Mouse (Mus musculus): ENCODE data around the gene Ttc23l. TPM values are rescaled to one million over a fixed set of nuclear protein-coding genes. Genes with fewer than 3 reads are reported as not detected.
"Not testable (repeated sequence)": the region's sequence is repeated elsewhere in the genome, so short reads cannot be mapped to it uniquely, and the experiment has no call there.

Ttc23l gene
- polyA plus RNA-seq, 1 experiment: not detected

GRCm38 (mm10) chr15:10534591-10534990, 23.9 kb downstream of the Ttc23l start:
- Histone ChIP-seq H3K27me3 (ENCODE audit: control insufficient read depth) (no peaks in the 10 kb centered on the region), H3K36me3 (ENCODE audit: control insufficient read depth) (no peaks in the 10 kb centered on the region), H3K4me3 (replicated peaks) (no peak overlapping the region), H3K9me3 (ENCODE audit: control insufficient read depth, low read length) (no peaks in the 10 kb centered on the region), H3K4me1 (ENCODE audit: control insufficient read depth) (peaks cover 8% of the 10 kb centered on the region)
- no peak for TF ChIP-seq GATA1 (IDR thresholded peaks at IDR 0.05; ENCODE audit: low read length)
- TF ChIP-seq TAL1 (IDR thresholded peaks at IDR 0.05; ENCODE audit: low read length): no peak

- H3K4me1 ChIP-seq (ENCODE audit: control insufficient read depth); H3K4me3 ChIP-seq (replicated peaks); H3K9me3 ChIP-seq (ENCODE audit: control insufficient read depth, low read length); H3K27me3 ChIP-seq (ENCODE audit: control insufficient read depth); H3K36me3 ChIP-seq (ENCODE audit: control insufficient read depth): not testable (repeated sequence)
These were observed 25.1 kb downstream of the Ttc23l start for GRCm38 (mm10) chr15:10533361-10533760.

GRCm38 (mm10) chr15:10531352-10531751, 27.1 kb downstream of the Ttc23l start:
- Histone ChIP-seq H3K4me1 (ENCODE audit: control insufficient read depth) (peaks cover 8% of the 10 kb centered on the region), H3K36me3 (ENCODE audit: control insufficient read depth) (no peaks in the 10 kb centered on the region), H3K4me3 (replicated peaks) (no peak overlapping the region), H3K9me3 (ENCODE audit: control insufficient read depth, low read length) (no peaks in the 10 kb centered on the region), H3K27me3 (ENCODE audit: control insufficient read depth) (no peaks in the 10 kb centered on the region)
- no peak for TF ChIP-seq GATA1 (IDR thresholded peaks at IDR 0.05; ENCODE audit: low read length)
- no peak for TF ChIP-seq TAL1 (IDR thresholded peaks at IDR 0.05; ENCODE audit: low read length)

- no peak for TF ChIP-seq GATA1 (IDR thresholded peaks at IDR 0.05; ENCODE audit: low read length)
- no peak for TF ChIP-seq TAL1 (IDR thresholded peaks at IDR 0.05; ENCODE audit: low read length)
- H3K4me3 ChIP-seq (replicated peaks): no peak overlapping the region
- H3K36me3 ChIP-seq (ENCODE audit: control insufficient read depth): no peaks in the 10 kb centered on the region
- peaks cover 2% of the 10 kb centered on the region for H3K4me1 ChIP-seq (ENCODE audit: control insufficient read depth)
- H3K27me3 ChIP-seq (ENCODE audit: control insufficient read depth): no peaks in the 10 kb centered on the region
- H3K9me3 ChIP-seq (ENCODE audit: control insufficient read depth, low read length): no peaks in the 10 kb centered on the region
These were observed 32.6 kb downstream of the Ttc23l start for GRCm38 (mm10) chr15:10525896-10526295.

- Histone ChIP-seq H3K36me3 (ENCODE audit: control insufficient read depth) (no peaks in the 10 kb centered on the region), H3K4me3 (replicated peaks) (no peak overlapping the region), H3K9me3 (ENCODE audit: control insufficient read depth, low read length) (no peaks in the 10 kb centered on the region), H3K27me3 (ENCODE audit: control insufficient read depth) (no peaks in the 10 kb centered on the region), H3K4me1 (ENCODE audit: control insufficient read depth) (no peaks in the 10 kb centered on the region)
- TF ChIP-seq TAL1 (IDR thresholded peaks at IDR 0.05; ENCODE audit: low read length): no peak
These were observed 43.3 kb downstream of the Ttc23l start for GRCm38 (mm10) chr15:10515166-10515565.

- no peaks in the 10 kb centered on the region for H3K4me1 ChIP-seq (ENCODE audit: control insufficient read depth)
- no peak overlapping the region for H3K4me3 ChIP-seq (replicated peaks)
- H3K36me3 ChIP-seq (ENCODE audit: control insufficient read depth): no peaks in the 10 kb centered on the region
- H3K9me3 ChIP-seq (ENCODE audit: control insufficient read depth, low read length): no peaks in the 10 kb centered on the region
- TF ChIP-seq GATA1 (IDR thresholded peaks at IDR 0.05; ENCODE audit: low read length): no peak
- TF ChIP-seq TAL1 (IDR thresholded peaks at IDR 0.05; ENCODE audit: low read length): no peak
- no peaks in the 10 kb centered on the region for H3K27me3 ChIP-seq (ENCODE audit: control insufficient read depth)
These were observed 52.4 kb downstream of the Ttc23l start for GRCm38 (mm10) chr15:10506099-10506498.

- Histone ChIP-seq H3K27me3 (ENCODE audit: control insufficient read depth) (no peaks in the 10 kb centered on the region), H3K4me3 (replicated peaks) (no peak overlapping the region), H3K36me3 (ENCODE audit: control insufficient read depth) (peaks cover 4% of the 10 kb centered on the region), H3K9me3 (ENCODE audit: control insufficient read depth, low read length) (no peaks in the 10 kb centered on the region), H3K4me1 (ENCODE audit: control insufficient read depth) (no peaks in the 10 kb centered on the region)
- no peak for TF ChIP-seq GATA1 (IDR thresholded peaks at IDR 0.05; ENCODE audit: low read length)
- no peak for TF ChIP-seq TAL1 (IDR thresholded peaks at IDR 0.05; ENCODE audit: low read length)
These were observed 57.4 kb downstream of the Ttc23l start for GRCm38 (mm10) chr15:10500838-10501719.

GRCm38 (mm10) chr15:10500035-10500434, 58.4 kb downstream of the Ttc23l start:
- Histone ChIP-seq H3K36me3 (ENCODE audit: control insufficient read depth) (peaks cover 9% of the 10 kb centered on the region), H3K4me3 (replicated peaks) (no peak overlapping the region), H3K27me3 (ENCODE audit: control insufficient read depth) (no peaks in the 10 kb centered on the region), H3K9me3 (ENCODE audit: control insufficient read depth, low read length) (no peaks in the 10 kb centered on the region), H3K4me1 (ENCODE audit: control insufficient read depth) (no peaks in the 10 kb centered on the region)
- TF ChIP-seq GATA1 (IDR thresholded peaks at IDR 0.05; ENCODE audit: low read length): no peak
- TF ChIP-seq TAL1 (IDR thresholded peaks at IDR 0.05; ENCODE audit: low read length): no peak

GRCm38 (mm10) chr15:10499593-10499992, 58.9 kb downstream of the Ttc23l start:
- no peak for TF ChIP-seq TAL1 (IDR thresholded peaks at IDR 0.05; ENCODE audit: low read length)
- TF ChIP-seq GATA1 (IDR thresholded peaks at IDR 0.05; ENCODE audit: low read length): no peak
- no peak overlapping the region for H3K4me3 ChIP-seq (replicated peaks)
- peaks cover 12% of the 10 kb centered on the region for H3K36me3 ChIP-seq (ENCODE audit: control insufficient read depth)
- H3K9me3 ChIP-seq (ENCODE audit: control insufficient read depth, low read length): no peaks in the 10 kb centered on the region
- H3K27me3 ChIP-seq (ENCODE audit: control insufficient read depth): no peaks in the 10 kb centered on the region
- H3K4me1 ChIP-seq (ENCODE audit: control insufficient read depth): no peaks in the 10 kb centered on the region

- H3K27me3 ChIP-seq (ENCODE audit: control insufficient read depth); H3K4me3 ChIP-seq (replicated peaks); H3K4me1 ChIP-seq (ENCODE audit: control insufficient read depth); H3K9me3 ChIP-seq (ENCODE audit: control insufficient read depth, low read length): not testable (repeated sequence)
- H3K36me3 ChIP-seq (ENCODE audit: control insufficient read depth): peaks cover 32% of the 10 kb centered on the region
These were observed 61.8 kb downstream of the Ttc23l start for GRCm38 (mm10) chr15:10496696-10497095.

Measured in erythroblast, embryonic 14.5 days (primary cell).